Mouse (Mus musculus): Measurements from ENCODE around the gene Hmgb1. TPM values are rescaled to one million over a fixed set of nuclear protein-coding genes. Genes with fewer than 3 reads are reported as not detected.

Hmgb1 gene
- total RNA-seq, 2 experiments from 2014 or later = 193 to 198 TPM

GRCm38 (mm10) chr5:149119341-149119881, 64.9 kb downstream of the Hmgb1 start:
- intact Hi-C loops (cut with DNase I) = no loop called here
- no peak for DNase-seq (ENCODE audit: extremely low spot score in 1 of 2, low spot score in 2 of 2)

- intact Hi-C loops (cut with DNase I) = no loop called here
- peak in 1 of 2 experiments; percentile 39 for DNase-seq (ENCODE audit: extremely low spot score in 1 of 2, low spot score in 2 of 2)
Measured at GRCm38 (mm10) chr5:149117815-149118547, 66.3 kb downstream of the Hmgb1 start.

GRCm38 (mm10) chr5:149114587-149114986, 69.7 kb downstream of the Hmgb1 start:
- DNase-seq (ENCODE audit: extremely low spot score in 1 of 2, low spot score in 2 of 2) = no peak
- intact Hi-C loops (cut with DNase I) = no loop called here

DNA sequence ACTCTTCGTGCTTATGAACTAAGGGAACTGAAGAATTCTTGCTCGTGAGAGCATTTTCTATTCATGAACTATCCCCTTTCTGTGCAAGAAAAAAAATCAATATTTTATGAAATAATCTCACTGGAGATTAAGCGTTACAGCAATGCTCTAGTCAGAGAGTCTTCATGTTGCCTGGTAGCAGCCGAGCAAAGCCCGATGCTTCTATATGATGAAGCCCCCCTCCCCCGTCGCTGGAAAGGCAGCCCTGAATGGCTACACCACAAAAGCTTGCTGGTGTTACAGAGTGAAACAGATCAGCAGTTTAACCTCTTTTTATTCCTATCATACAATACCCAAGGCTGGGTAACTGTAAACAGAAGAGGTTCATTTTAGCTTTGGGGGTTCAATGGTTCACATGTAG, 70.3 kb downstream of the Hmgb1 start:
- intact Hi-C loops (cut with DNase I) = no loop called here
- no peak for DNase-seq (ENCODE audit: extremely low spot score in 1 of 2, low spot score in 2 of 2)

GRCm38 (mm10) chr5:149113439-149113838, 70.8 kb downstream of the Hmgb1 start:
- intact Hi-C loops (cut with DNase I) = no loop called here

GRCm38 (mm10) chr5:149112559-149112958, 71.7 kb downstream of the Hmgb1 start:
- intact Hi-C loops (cut with DNase I) = no loop called here
- no peak for DNase-seq (ENCODE audit: extremely low spot score in 1 of 2, low spot score in 2 of 2)

More at GRCm38 (mm10) chr5:149113439-149113838, 70.8 kb downstream of the Hmgb1 start:
- no peak for DNase-seq (ENCODE audit: extremely low spot score in 1 of 2, low spot score in 2 of 2)

GRCm38 (mm10) chr5:149109220-149109619, 75.1 kb downstream of the Hmgb1 start:
- DNase-seq (ENCODE audit: extremely low spot score in 1 of 2, low spot score in 2 of 2) = no peak
- intact Hi-C loops (cut with DNase I) = no loop called here

- DNase-seq (ENCODE audit: extremely low spot score in 1 of 2, low spot score in 2 of 2) = no peak
- intact Hi-C loops (cut with DNase I) = no loop called here
Measured at GRCm38 (mm10) chr5:149108178-149108577, 76.1 kb downstream of the Hmgb1 start.

- no peak for DNase-seq (ENCODE audit: extremely low spot score in 1 of 2, low spot score in 2 of 2)
- intact Hi-C loops (cut with DNase I) = no loop called here
Measured at GRCm38 (mm10) chr5:149107566-149107965, 76.7 kb downstream of the Hmgb1 start.

- intact Hi-C loops (cut with DNase I) = no loop called here
- DNase-seq (ENCODE audit: extremely low spot score in 1 of 2, low spot score in 2 of 2) = no peak
Measured at GRCm38 (mm10) chr5:149104096-149104725, 80.1 kb downstream of the Hmgb1 start.

- DNase-seq (ENCODE audit: extremely low spot score in 1 of 2, low spot score in 2 of 2) = no peak
- intact Hi-C loops (cut with DNase I) = no loop called here
Measured at GRCm38 (mm10) chr5:149101869-149102268, 82.4 kb downstream of the Hmgb1 start.

DNA sequence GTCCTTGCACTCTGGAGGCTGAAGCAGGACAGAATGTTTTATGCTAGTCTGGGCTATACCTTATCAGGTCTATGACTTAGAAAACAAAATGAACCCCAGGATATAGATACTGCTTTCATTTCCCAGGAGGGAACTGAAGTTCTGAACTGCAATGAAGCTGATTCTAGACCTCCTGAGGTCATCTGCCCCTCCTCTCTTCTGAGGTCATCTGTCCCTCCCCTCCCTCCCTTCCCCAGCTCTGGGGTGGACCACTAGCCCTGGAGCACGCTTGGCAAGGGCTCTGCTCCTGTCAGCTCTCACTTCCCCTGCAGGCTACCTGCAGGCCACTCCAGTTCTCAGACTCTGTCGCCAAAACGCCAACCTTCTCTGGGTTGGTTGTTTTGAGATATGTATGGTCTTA, 84.2 kb downstream of the Hmgb1 start:
- intact Hi-C loops (cut with DNase I) = no loop called here
- no peak for DNase-seq (ENCODE audit: extremely low spot score in 1 of 2, low spot score in 2 of 2)

- intact Hi-C loops (cut with DNase I) = no loop called here
- no peak for DNase-seq (ENCODE audit: extremely low spot score in 1 of 2, low spot score in 2 of 2)
Measured at GRCm38 (mm10) chr5:149099009-149099408, 85.3 kb downstream of the Hmgb1 start.

DNA sequence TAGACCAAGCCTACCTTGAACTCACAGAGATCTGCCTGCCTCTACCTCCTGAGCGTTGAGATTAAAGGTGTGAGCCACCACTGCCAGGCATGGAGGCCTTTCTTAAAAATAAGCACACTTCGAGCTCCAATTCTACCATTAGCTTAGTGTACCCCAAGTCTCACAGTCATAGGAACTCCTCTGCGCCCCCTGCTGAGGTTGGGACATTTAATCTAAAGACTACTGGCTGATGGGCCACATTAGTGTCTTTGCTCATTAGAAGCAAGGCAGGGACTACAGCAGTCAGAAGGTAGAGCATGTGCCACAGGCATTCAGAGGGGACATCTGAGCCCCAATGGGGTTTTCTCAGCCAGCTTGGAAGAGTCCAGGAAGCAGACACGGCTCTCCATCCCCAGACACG, 86.4 kb downstream of the Hmgb1 start:
- intact Hi-C loops (cut with DNase I) = no loop called here
- no peak for DNase-seq (ENCODE audit: extremely low spot score in 1 of 2, low spot score in 2 of 2)

DNA sequence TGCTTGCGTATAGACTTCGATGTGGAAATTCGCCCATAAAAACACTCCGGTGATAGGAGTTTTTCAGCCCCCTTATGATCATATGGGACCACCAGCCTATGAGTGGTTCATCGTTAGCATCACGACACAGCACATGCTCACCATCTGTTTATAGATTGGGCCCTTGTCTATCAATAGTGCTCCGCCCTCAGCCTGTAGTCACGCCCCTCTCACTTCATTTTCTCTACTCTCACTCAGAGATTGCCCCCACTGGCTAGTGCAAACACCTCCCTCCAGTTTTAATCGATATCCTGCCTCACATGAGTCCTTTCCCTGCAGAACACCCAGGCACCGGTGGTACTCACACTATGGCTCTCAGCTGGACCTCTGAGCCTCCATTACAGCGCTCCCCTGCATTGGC, 88.0 kb downstream of the Hmgb1 start:
- DNase-seq (ENCODE audit: extremely low spot score in 1 of 2, low spot score in 2 of 2) = no peak
- intact Hi-C loops (cut with DNase I) = no loop called here

DNA sequence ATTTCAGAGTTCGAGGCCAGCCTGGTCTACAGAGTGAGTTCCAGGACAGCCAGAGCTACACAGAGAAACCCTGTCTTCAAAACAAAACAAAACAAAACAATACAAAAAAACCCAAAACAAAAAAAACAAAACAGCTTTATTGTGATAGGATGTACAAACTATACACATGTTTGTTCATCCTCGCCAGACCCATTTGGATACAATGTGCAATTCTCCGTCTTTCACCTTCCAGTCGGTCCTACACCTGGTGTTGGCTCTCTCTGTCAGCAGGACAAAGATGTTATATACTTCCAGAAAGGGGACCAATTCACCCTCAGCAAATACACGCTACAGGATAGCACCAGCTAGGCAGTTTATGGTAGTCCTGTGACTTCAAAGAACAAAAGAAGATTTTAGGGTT, 91.4 kb downstream of the Hmgb1 start:
- no peak for DNase-seq (ENCODE audit: extremely low spot score in 1 of 2, low spot score in 2 of 2)
- intact Hi-C loops (cut with DNase I) = no loop called here

DNA sequence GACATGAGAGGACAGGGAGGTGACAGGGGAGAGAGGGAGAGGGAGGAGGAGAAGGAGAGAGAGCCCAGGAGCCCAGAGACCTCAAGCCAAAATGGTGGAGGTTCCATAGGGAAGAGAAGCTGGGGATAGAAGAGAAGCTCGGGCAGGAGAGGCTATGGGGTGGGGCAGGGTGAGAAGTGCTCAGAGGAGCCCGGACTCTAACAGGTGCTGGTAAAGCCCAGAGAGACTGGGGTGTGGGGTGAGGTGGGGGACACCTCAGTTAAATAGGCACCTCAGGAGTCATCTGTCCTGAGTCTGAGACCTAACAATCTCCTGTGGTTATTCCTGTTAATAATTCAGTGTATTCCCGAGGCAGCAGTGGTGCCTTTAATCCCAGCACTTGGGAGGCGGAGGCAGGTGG, 91.8 kb downstream of the Hmgb1 start:
- intact Hi-C loops (cut with DNase I) = no loop called here
- DNase-seq (ENCODE audit: extremely low spot score in 1 of 2, low spot score in 2 of 2) = no peak

DNA sequence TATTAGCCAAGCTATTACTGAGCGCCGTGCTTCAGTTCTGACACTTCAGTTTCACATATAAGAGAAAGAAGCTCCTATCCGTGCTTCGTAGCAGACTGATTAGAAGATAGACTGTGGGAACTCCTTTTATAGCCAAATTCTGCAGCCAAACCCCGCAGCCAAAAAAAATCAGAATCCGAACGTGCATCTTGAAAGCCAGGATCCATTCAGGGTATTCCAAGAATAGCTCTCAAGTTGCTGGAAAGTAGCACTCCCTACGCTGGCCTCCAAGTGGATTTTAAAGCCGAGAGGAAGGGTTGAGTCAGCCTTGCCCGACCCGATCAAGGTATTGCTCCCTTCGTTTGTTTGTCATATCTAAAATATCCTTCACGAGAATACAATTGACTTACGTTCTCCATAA, 93.0 kb downstream of the Hmgb1 start:
- intact Hi-C loops (cut with DNase I) = no loop called here
- peak in 1 of 2 experiments; percentile 53 for DNase-seq (ENCODE audit: extremely low spot score in 1 of 2, low spot score in 2 of 2)

DNA sequence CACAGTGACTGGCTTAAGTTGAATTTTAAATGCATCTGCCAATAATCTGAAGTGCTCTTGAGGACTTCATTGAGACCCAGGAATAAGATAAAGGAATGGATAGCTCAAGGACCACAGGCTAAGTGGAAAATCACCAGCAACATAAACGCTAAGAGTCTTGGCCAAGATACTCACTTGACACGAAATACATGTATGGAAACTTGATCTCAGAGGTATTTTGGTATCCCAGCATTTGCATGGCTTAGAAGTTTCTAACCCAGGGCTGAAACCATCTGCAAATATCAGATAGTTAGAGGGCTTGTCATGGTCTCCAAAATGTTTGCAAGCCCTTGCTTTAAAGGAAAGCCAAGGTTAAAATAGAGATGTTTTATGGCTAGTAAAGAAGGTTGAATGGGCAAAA, 94.4 kb downstream of the Hmgb1 start:
- intact Hi-C loops (cut with DNase I) = no loop called here
- no peak for DNase-seq (ENCODE audit: extremely low spot score in 1 of 2, low spot score in 2 of 2)

DNA sequence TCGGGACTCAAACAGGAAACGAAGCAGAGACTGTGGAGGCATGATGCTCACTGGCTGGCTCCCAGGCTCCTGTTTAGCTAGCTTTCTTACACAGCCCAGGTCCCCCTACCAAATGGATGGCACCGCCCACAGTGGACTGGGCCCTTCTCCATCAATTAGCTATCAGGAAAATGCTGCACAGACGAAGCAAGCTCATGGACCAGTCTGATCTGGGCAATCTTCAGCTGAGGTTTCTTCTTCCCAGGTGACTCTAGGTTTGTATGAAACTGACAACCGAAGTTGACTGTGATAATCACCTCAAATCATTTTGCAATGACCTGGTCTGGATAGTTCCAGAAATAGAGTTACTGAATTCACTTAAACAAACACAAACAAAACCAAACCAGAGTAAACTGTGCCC, 94.8 kb downstream of the Hmgb1 start:
- intact Hi-C loops (cut with DNase I) = no loop called here
- no peak for DNase-seq (ENCODE audit: extremely low spot score in 1 of 2, low spot score in 2 of 2)
